Mouse (Mus musculus) heart, embryonic 14.5 days (tissue): ENCODE data around the gene Zfp27. TPM values are rescaled to one million over a fixed set of nuclear protein-coding genes. Genes with fewer than 3 reads are reported as not detected.

Experiments
- ATAC-seq: fragments of 200-750 bp; cut with Nextera tagmentation; 2 replicates; pipeline ENCODE4 v1.8.0; 2017; ENCODE audit warnings: low read depth, moderate TSS enrichment; ENCODE audit not compliant: insufficient number of reproducible peaks, insufficient read depth, low FRiP score
- H3K27ac ChIP-seq, 2 experiments: fragments of 200-500 bp in 1 of 2; fragments of 300-500 bp in 1 of 2; sonication (generic) in 1 of 2; replicated peaks in 1 of 2; 2 replicates each; pipeline ENCODE4 v1.5.1; 2012 to 2014; ENCODE audit warnings: low read depth in 2 of 2, low read length in 2 of 2, control low read depth in 1 of 2, mild to moderate bottlenecking in 1 of 2, mixed read lengths in 1 of 2; ENCODE audit not compliant: control insufficient read depth in 1 of 2, insufficient read depth in 1 of 2
- H3K27me3 ChIP-seq: fragments of 300-500 bp; sonication (generic); 2 replicates; pipeline ENCODE4 v1.6.1; 2014; ENCODE audit warnings: mild to moderate bottlenecking, low read length, control low read depth; ENCODE audit not compliant: control insufficient read depth, insufficient read depth
- H3K36me3 ChIP-seq: fragments of 300-500 bp; sonication (generic); 2 replicates; pipeline ENCODE4 v1.6.1; 2014; ENCODE audit warnings: mild to moderate bottlenecking, control low read depth, low read length, mixed read lengths; ENCODE audit not compliant: control insufficient read depth, insufficient read depth
- H3K4me1 ChIP-seq, 2 experiments: fragments of 200-500 bp in 1 of 2; fragments of 300-500 bp in 1 of 2; sonication (generic) in 1 of 2; 2 replicates each; pipeline ENCODE4 v1.6.1; 2012 to 2014; ENCODE audit warnings: low read length in 2 of 2, control low read depth in 1 of 2, mixed read lengths in 1 of 2; ENCODE audit not compliant: control insufficient read depth in 2 of 2, insufficient read depth in 2 of 2
- H3K4me2 ChIP-seq: fragments of 300-500 bp; sonication (generic); 2 replicates; pipeline ENCODE4 v1.6.1; 2014; ENCODE audit warnings: mild to moderate bottlenecking, low read length
- H3K4me3 ChIP-seq, 2 experiments: fragments of 200-500 bp in 1 of 2; fragments of 300-500 bp in 1 of 2; sonication (generic) in 1 of 2; 2 replicates each; pipeline ENCODE4 v1.5.1; 2012 to 2014; ENCODE audit warnings: low read length in 2 of 2, mild to moderate bottlenecking in 2 of 2, control low read depth in 1 of 2, low read depth in 1 of 2, moderate library complexity in 1 of 2; ENCODE audit not compliant: control insufficient read depth in 1 of 2, insufficient read depth in 1 of 2
- H3K9ac ChIP-seq: fragments of 300-500 bp; sonication (generic); 2 replicates; pipeline ENCODE4 v1.6.1; 2014; ENCODE audit warnings: mild to moderate bottlenecking, low read length
- H3K9me3 ChIP-seq: fragments of 300-500 bp; sonication (generic); 2 replicates; pipeline ENCODE4 v1.6.1; 2016; ENCODE audit warnings: low read length, control low read depth; ENCODE audit not compliant: control insufficient read depth
- WGBS: fragments of 180-500 bp; shearing (Covaris S2); extraction: QIAGEN DNeasy Blood & Tissue Kit; methylation state at CpG from one replicate; pipeline ENCODE4 v1.1.7; 2014; 5-methylcytosine and 5-hydroxymethylcytosine counted together
- polyA plus RNA-seq: library from polyadenylated mRNA; unstranded; fragments of >200 nt; fragmentation: Nextera tagmentation; extraction: Ambion mirVana; gene quantifications from 2 replicates; pipeline ENCODE4 v1.2.1, GENCODE M21; 2014

The Zfp27 gene
- polyA plus RNA-seq, 1 experiment from 2014 or later, result 8.7 TPM

GRCm38 (mm10) chr7:29941027-29941426 is 34.7 kb upstream of the Zfp27 start:
- ATAC-seq, result peak; percentile 50; the same call in 1 of the 2 replicates

DNA sequence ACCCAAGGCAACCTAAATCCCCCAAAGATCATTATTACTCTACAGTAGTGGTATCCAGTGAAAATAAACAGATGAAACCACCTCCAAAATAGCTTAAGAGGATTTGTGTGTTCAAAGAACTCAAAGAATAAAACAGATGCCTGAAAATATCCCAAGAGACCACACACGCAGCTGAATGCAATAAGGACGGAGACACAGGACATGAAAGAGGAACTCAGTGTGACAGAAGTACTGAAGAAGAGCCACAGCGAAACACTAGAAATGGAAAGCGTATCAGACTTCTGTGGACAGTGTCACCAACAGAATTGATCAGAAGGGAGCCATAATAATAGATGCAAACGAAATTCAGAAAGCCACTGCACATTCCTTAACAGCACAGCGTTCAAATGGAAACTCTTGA is 32.5 kb upstream of the Zfp27 start:
- no peak for ATAC-seq
- Histone ChIP-seq H3K9me3 (no peaks in the 10 kb centered on the region), H3K4me3 (no peak overlapping the region), H3K27me3 (no peaks in the 10 kb centered on the region), H3K27ac (no peak overlapping the region), H3K4me2 (no peak overlapping the region), H3K9ac (no peak overlapping the region), H3K4me1 (peaks cover 2 to 9% of the 10 kb centered on the region in 2 experiments), H3K36me3 (peaks cover 67% of the 10 kb centered on the region)
- WGBS, result 87% methylated on average over 6 of the region's 6 CpGs

More at GRCm38 (mm10) chr7:29941027-29941426, 34.7 kb upstream of the Zfp27 start:
- Histone ChIP-seq H3K4me3 (no peak overlapping the region), H3K27ac (peak overlapping the region in 1 of 2 experiments; percentile 44; a peak in 1 of 4 replicates), H3K4me2 (no peak overlapping the region), H3K9ac (no peak overlapping the region; the same call in 1 of the 2 replicates), H3K9me3 (no peaks in the 10 kb centered on the region), H3K4me1 (peaks cover 2 to 9% of the 10 kb centered on the region in 2 experiments), H3K36me3 (peaks cover 50% of the 10 kb centered on the region), H3K27me3 (no peaks in the 10 kb centered on the region)
- WGBS, result 66% methylated on average over 11 of the region's 11 CpGs

GRCm38 (mm10) chr7:29922780-29923179 is 16.4 kb upstream of the Zfp27 start:
- no peak for ATAC-seq
- Histone ChIP-seq H3K36me3 (no peaks in the 10 kb centered on the region), H3K4me1 (peaks cover 0 to 3% of the 10 kb centered on the region in 2 experiments; a peak in 2 of 4 replicates), H3K4me2 (no peak overlapping the region), H3K9ac (no peak overlapping the region), H3K27ac (no peak overlapping the region), H3K9me3 (no peaks in the 10 kb centered on the region), H3K4me3 (no peak overlapping the region), H3K27me3 (no peaks in the 10 kb centered on the region)
- WGBS, result 86% methylated on average over 2 of the region's 2 CpGs

- WGBS, result 56% methylated on average over 6 of the region's 6 CpGs
Observed at GRCm38 (mm10) chr7:29921439-29922093, 15.2 kb upstream of the Zfp27 start.

DNA sequence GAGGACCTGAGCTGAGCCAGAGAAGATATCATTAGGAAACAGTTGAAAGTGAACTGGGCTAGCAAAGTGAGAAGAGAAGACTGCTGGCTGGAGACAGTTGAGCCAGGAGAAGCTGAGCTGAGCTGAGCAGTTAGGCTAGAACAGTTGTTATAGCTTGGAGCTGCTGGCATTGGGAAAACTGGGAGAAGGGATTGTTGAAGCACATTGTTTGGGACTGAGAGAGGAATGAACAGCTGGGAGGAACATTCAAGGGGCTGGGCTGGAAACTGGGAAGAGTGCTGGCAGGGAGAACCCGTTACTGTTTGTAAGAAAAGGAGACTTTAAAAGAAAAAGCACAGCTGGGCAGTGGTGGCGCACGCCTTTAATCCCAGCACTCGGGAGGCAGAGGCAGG is 11.7 kb upstream of the Zfp27 start:
- Histone ChIP-seq H3K27me3 (no peaks in the 10 kb centered on the region), H3K27ac (peak overlapping the region; percentile 74 to 82), H3K36me3 (peaks cover 34% of the 10 kb centered on the region), H3K4me3 (no peak overlapping the region), H3K9me3 (peaks cover 15% of the 10 kb centered on the region), H3K4me1 (peaks cover 0 to 3% of the 10 kb centered on the region in 2 experiments; a peak in 3 of 4 replicates), H3K4me2 (peak overlapping the region; percentile 20; the same call in 1 of the 2 replicates), H3K9ac (0 out of 2 replicates have a peak overlapping the region, but pooled peaks have one; percentile 9)
- no peak for ATAC-seq
- 75% methylated on average over 4 of the region's 4 CpGs for WGBS

More at GRCm38 (mm10) chr7:29921439-29922093, 15.2 kb upstream of the Zfp27 start:
- H3K27me3 ChIP-seq, result no peaks in the 10 kb centered on the region
- H3K27ac ChIP-seq, result no peak overlapping the region
- 0 out of 2 replicates have a peak, but pooled peaks cover 4% of the 10 kb centered on the region for H3K36me3 ChIP-seq
- H3K4me1 ChIP-seq, result peaks cover 0 to 3% of the 10 kb centered on the region in 2 experiments; a peak in 3 of 4 replicates
- H3K9me3 ChIP-seq, result no peaks in the 10 kb centered on the region
- no peak overlapping the region for H3K9ac ChIP-seq
- H3K4me2 ChIP-seq, result no peak overlapping the region
- no peak for ATAC-seq
- no peak overlapping the region for H3K4me3 ChIP-seq

DNA sequence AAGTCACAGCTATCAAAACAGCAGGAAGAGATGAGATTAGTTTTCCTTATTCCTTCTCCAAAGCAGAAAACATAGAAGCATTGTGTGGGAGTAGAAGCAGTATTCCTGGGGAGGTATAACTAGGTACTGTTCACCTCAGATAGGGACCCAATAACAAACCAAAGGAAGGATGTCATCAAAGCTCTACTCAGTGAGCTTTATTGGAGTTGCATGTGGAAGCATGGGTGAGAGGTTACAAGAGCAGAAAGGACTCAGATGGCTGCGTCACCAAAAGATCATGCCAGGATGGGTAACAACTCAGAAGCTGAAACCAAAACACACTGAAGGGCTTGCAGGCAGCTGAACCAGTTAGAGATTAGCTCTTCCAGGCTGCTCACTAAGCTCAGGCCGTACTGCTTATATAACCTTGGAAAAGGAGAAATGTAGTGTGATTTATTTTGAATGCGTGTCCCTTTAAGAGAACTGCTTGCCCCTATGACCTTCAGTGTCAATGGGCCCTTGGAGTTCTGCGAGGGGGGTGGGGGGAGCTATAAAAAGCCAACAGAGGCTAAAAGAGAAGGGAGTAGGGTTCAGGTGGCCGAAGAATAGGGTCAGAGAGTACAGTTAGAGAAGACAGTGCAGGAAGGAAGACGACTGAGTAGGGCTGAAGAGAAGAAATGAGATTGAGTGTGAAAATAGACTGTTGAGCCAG is 11.1 kb upstream of the Zfp27 start:
- peaks cover 0 to 3% of the 10 kb centered on the region in 2 experiments; a peak in 3 of 4 replicates for H3K4me1 ChIP-seq
- peaks cover 40% of the 10 kb centered on the region for H3K36me3 ChIP-seq
- H3K9ac ChIP-seq, result 0 out of 2 replicates have a peak overlapping the region, but pooled peaks have one; percentile 9
- peaks cover 15% of the 10 kb centered on the region for H3K9me3 ChIP-seq
- H3K27ac ChIP-seq, result peak overlapping the region; percentile 74 to 82
- peak overlapping the region; percentile 20; the same call in 1 of the 2 replicates for H3K4me2 ChIP-seq
- ATAC-seq, result no peak
- no peaks in the 10 kb centered on the region for H3K27me3 ChIP-seq
- no peak overlapping the region for H3K4me3 ChIP-seq
- WGBS, result 26% methylated on average over 6 of the region's 6 CpGs

DNA sequence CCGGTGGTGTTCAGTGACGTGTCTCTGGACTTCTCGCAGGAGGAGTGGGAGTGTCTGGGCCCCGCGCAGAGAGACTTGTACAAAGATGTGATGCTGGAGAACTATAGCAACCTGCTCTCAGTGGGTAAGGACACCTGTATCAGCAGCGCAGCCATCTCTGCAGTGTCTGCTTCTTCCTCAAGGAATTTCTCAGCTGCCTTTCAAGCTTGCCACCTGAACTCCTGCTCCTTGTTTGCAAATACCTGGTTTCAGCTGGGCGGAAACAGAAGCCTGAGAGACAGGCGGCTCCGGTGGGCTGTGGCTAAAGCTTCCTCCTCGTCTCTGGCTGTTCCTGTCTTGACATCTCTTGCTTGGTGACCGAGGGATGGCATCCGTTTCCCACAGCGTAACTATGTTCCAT is 5.8 kb upstream of the Zfp27 start:
- Histone ChIP-seq H3K4me3 (no peak overlapping the region), H3K27me3 (no peaks in the 10 kb centered on the region), H3K9me3 (peaks cover 15% of the 10 kb centered on the region), H3K9ac (no peak overlapping the region), H3K4me2 (no peak overlapping the region), H3K4me1 (peaks cover 0 to 15% of the 10 kb centered on the region in 2 experiments; a peak in 3 of 4 replicates), H3K27ac (no peak overlapping the region), H3K36me3 (peaks cover 52% of the 10 kb centered on the region)
- 93% methylated on average over 13 of the region's 13 CpGs for WGBS
- no peak for ATAC-seq
